Mouse (Mus musculus) CH12.LX (cell line): ENCODE measurements around the gene Ntrk3. TPM values are rescaled to one million over a fixed set of nuclear protein-coding genes. Genes with fewer than 3 reads are reported as not detected.

ENCODE experiments used
- DNase-seq: peaks from one replicate; pipeline ENCODE4 v3.0.0-alpha.2; 2013; ENCODE audit errors: extremely low read depth
- H3K27ac ChIP-seq: 2 replicates; pipeline ENCODE4 v1.5.1; 2012; ENCODE audit warnings: low read depth, mild to moderate bottlenecking, control low read depth, moderate library complexity; ENCODE audit not compliant: insufficient read depth
- H3K27me3 ChIP-seq: replicated peaks from 2 replicates; pipeline ENCODE3; 2012; ENCODE audit warnings: inconsistent platforms
- H3K36me3 ChIP-seq, 2 experiments: replicated peaks in 1 of 2; 2 replicates each; pipeline versions ENCODE3 to v1.6.1; 2012; ENCODE audit warnings: inconsistent platforms in 1 of 2, low read length in 1 of 2, mild to moderate bottlenecking in 1 of 2, mixed read lengths in 1 of 2, moderate library complexity in 1 of 2; ENCODE audit not compliant: control insufficient read depth in 1 of 2, insufficient read depth in 1 of 2
- H3K4me1 ChIP-seq, 2 experiments: 2 replicates each; pipeline ENCODE4 v1.6.1; 2012; ENCODE audit warnings: inconsistent platforms in 1 of 2, moderate library complexity in 1 of 2; ENCODE audit not compliant: insufficient read depth in 2 of 2, control insufficient read depth in 1 of 2
- H3K4me2 ChIP-seq: 2 replicates; pipeline ENCODE4 v1.6.1; 2012; ENCODE audit warnings: low read depth, mild to moderate bottlenecking, control low read depth; ENCODE audit not compliant: poor library complexity, insufficient read depth, severe bottlenecking
- H3K4me3 ChIP-seq, 3 experiments: fragments of 150-350 bp in 1 of 3; sonication (generic) in 1 of 3; replicated peaks in 1 of 3; 2 replicates each; pipeline versions ENCODE3 to v1.5.1; 2011 to 2012; ENCODE audit warnings: low read depth in 2 of 3, low read length in 2 of 3, mild to moderate bottlenecking in 2 of 3, moderate library complexity in 2 of 3, control low read depth in 1 of 3, improper control_type of control experiment in 1 of 3, inconsistent platforms in 1 of 3, mixed read lengths in 1 of 3; ENCODE audit not compliant: poor library complexity in 1 of 3
- H3K79me2 ChIP-seq: replicated peaks from 2 replicates; pipeline ENCODE4 v1.6.1; 2012; ENCODE audit warnings: mild to moderate bottlenecking, moderate library complexity; ENCODE audit not compliant: control insufficient read depth, poor library complexity, insufficient read depth, severe bottlenecking; ENCODE audit errors: extremely low read depth
- H3K9ac ChIP-seq: 2 replicates; pipeline ENCODE4 v1.6.1; 2012; ENCODE audit warnings: low read depth, mild to moderate bottlenecking, control low read depth, moderate library complexity; ENCODE audit not compliant: insufficient read depth
- H3K9me3 ChIP-seq: replicated peaks from 2 replicates; pipeline ENCODE3; 2012; ENCODE audit warnings: low read length, inconsistent platforms, mixed read lengths
- CHD2 ChIP-seq: IDR thresholded peaks from 2 replicates; pipeline ENCODE4 v1.6.1; 2011; ENCODE audit warnings: low read length, improper control_type of control experiment
- CTCF ChIP-seq, 2 experiments: IDR thresholded peaks in 1 of 2; conservative IDR thresholded peaks in 1 of 2; 2 replicates each; pipeline ENCODE4 v1.5.1; 2011 to 2012; ENCODE audit warnings: low read depth in 2 of 2, low read length in 2 of 2, improper control_type of control experiment in 1 of 2, inconsistent platforms in 1 of 2, mild to moderate bottlenecking in 1 of 2, moderate library complexity in 1 of 2
- ELF1 ChIP-seq: IDR thresholded peaks from 2 replicates; pipeline ENCODE4 v1.6.1; 2014; ENCODE audit warnings: low read depth, mild to moderate bottlenecking, inconsistent platforms, low read length, improper control_type of control experiment
- EP300 ChIP-seq: IDR thresholded peaks from 2 replicates; pipeline ENCODE4 v1.6.1; 2011; ENCODE audit warnings: low read length, improper control_type of control experiment
- ETS1 ChIP-seq: conservative IDR thresholded peaks from 2 replicates; pipeline ENCODE4 v1.6.1; 2012; ENCODE audit warnings: low read depth, mild to moderate bottlenecking, inconsistent platforms, low read length, improper control_type of control experiment, moderate library complexity
- HCFC1 ChIP-seq: IDR thresholded peaks from 2 replicates; pipeline ENCODE4 v1.6.1; 2012; ENCODE audit warnings: low read depth, mild to moderate bottlenecking, inconsistent platforms, low read length, improper control_type of control experiment
- JUND ChIP-seq: conservative IDR thresholded peaks from 2 replicates; pipeline ENCODE4 v1.6.1; 2011; ENCODE audit warnings: low read depth, low read length, improper control_type of control experiment
- MAFK ChIP-seq: IDR thresholded peaks from 2 replicates; pipeline ENCODE4 v1.6.1; 2011; ENCODE audit warnings: low read length, improper control_type of control experiment; ENCODE audit not compliant: insufficient replicate concordance
- MEF2A ChIP-seq: IDR thresholded peaks from 2 replicates; pipeline ENCODE4 v1.6.1; 2014; ENCODE audit warnings: low read depth, mild to moderate bottlenecking, inconsistent platforms, low read length, improper control_type of control experiment, borderline replicate concordance
- MXI1 ChIP-seq: IDR thresholded peaks from 2 replicates; pipeline ENCODE4 v1.6.1; 2011; ENCODE audit warnings: mild to moderate bottlenecking, low read depth, low read length, improper control_type of control experiment
- MYC ChIP-seq: IDR thresholded peaks from 2 replicates; pipeline ENCODE4 v1.6.1; 2011; ENCODE audit warnings: low read depth, mild to moderate bottlenecking, improper control_type of control experiment, low read length
- PAX5 ChIP-seq: IDR thresholded peaks from 2 replicates; pipeline ENCODE4 v1.6.1; 2012; ENCODE audit warnings: low read length, inconsistent platforms, mixed read lengths
- POLR2A ChIP-seq: IDR thresholded peaks from 2 replicates; pipeline ENCODE4 v1.6.1; 2011; ENCODE audit warnings: low read depth, mild to moderate bottlenecking, improper control_type of control experiment, low read length
- POLR2AphosphoS2 ChIP-seq: IDR thresholded peaks from 2 replicates; pipeline ENCODE4 v1.6.1; 2011; ENCODE audit warnings: low read depth, low read length, improper control_type of control experiment
- RCOR1 ChIP-seq: conservative IDR thresholded peaks from 2 replicates; pipeline ENCODE4 v1.6.1; 2012; ENCODE audit warnings: low read depth, mild to moderate bottlenecking, inconsistent platforms, low read length, improper control_type of control experiment
- SMC3 ChIP-seq: IDR thresholded peaks from 2 replicates; pipeline ENCODE4 v1.6.1; 2011; ENCODE audit warnings: low read depth, low read length, improper control_type of control experiment
- USF1 ChIP-seq: IDR thresholded peaks from 2 replicates; pipeline ENCODE4 v1.6.1; 2014; ENCODE audit warnings: low read depth, mild to moderate bottlenecking, inconsistent platforms, low read length, improper control_type of control experiment
- ZNF384 ChIP-seq: IDR thresholded peaks from 2 replicates; pipeline ENCODE4 v1.6.1; 2012; ENCODE audit warnings: low read depth, low read length, improper control_type of control experiment, inconsistent platforms
- dilution Hi-C: fragments of 300-500 bp; cut with MboI; formaldehyde crosslinking; loops from 2 replicates; pipeline ENCODE4 v1.14.3; 2020; ENCODE audit warnings: low sequenced_read_pairs; ENCODE audit not compliant: extremely low pct_unique_long_range_greater_than_20kb, extremely low pct_ligation_motif_present
- in situ Hi-C: fragments of 300-500 bp; cut with MboI; formaldehyde crosslinking; loops from 3 replicates; pipeline ENCODE4 v1.14.3; 2019; ENCODE audit warnings: low sequenced_read_pairs, low pct_ligation_motif_present, low pct_unique_long_range_greater_than_20kb, mixed read lengths
- polyA plus RNA-seq: library from polyadenylated mRNA; unstranded; fragments of >175 nt; gene quantifications from 2 replicates; pipeline ENCODE4 v1.2.1, GENCODE M21; 2012; ENCODE audit warnings: low read depth; ENCODE audit not compliant: insufficient read length
- total RNA-seq, 2 experiments: library from RNA; depleted of rRNA; stranded (reverse); fragments of 300-350 nt in 1 of 2; fragments of >200 nt in 1 of 2; gene quantifications; 2 replicates each; pipeline ENCODE4 v1.2.3; 2012 to 2014

The Ntrk3 gene
- total and polyA plus RNA-seq, 3 experiments: 0.21 TPM; not detected in 2

DNA sequence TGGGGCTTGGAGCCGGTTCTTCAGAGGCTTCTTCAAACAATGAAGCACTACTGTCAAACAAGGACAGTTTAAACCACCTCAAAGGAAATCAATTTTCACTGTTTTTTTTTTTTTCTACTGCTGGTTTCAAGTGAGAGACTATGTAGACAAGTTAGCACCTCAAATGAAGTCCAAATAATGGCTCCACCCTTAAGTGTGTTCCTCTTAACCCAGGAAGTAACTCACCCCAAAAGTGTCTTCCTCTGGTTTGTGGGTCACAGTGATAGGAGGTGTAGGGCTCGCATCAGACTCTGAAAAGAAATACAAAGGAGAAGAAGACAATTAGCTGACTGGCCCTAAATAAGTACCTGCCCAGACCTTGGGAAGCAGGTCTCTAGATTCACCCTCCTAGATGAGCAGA, 286.1 kb downstream of the Ntrk3 start:
- dilution Hi-C loops: no loop called here
- H3K4me1 ChIP-seq: no peaks in the 10 kb centered on the region
- no peak overlapping the region for H3K4me2 ChIP-seq
- no peak overlapping the region for H3K9ac ChIP-seq
- no peak for TF ChIP-seq USF1
- peaks cover 28% of the 10 kb centered on the region for H3K9me3 ChIP-seq
- DNase-seq: no peak
- H3K79me2 ChIP-seq: no peaks in the 10 kb centered on the region
- no peaks in the 10 kb centered on the region for H3K27me3 ChIP-seq
- in situ Hi-C loops: no loop called here
- no peak overlapping the region for H3K27ac ChIP-seq
- no peaks in the 10 kb centered on the region for H3K36me3 ChIP-seq
- H3K4me3 ChIP-seq: no peak overlapping the region

DNA sequence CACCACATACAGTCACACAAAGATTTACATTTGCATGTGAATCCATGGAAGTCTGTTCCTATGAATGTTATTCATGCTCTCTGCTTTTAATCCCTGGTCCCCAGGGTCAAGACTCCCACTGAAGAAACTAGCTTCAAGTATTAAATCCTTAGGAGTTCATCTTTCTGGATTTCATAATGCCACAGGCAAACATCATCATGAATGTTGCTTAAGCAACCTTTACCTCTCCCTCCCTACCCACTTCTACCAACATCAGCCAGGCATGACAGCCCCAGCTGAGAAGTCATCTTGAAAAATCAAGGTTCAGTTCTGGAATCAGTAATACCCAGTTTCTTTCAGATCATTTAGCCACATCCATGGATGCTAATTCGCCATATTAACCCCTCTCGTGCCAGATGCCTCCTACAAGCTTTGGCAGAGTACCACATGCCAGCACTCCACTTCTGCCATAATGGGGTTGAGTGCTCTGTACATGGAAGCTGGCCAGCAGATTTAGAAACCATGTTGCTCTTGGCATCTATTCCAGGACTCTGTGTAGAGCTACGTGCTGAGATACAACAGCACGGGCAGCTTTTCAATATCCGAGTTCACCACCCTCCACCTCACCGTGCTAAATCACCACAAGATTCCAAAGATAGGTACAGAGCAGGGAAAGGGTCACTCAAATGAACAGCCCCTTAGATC, 287.8 kb downstream of the Ntrk3 start:
- Histone ChIP-seq H3K36me3 (no peaks in the 10 kb centered on the region), H3K9ac (no peak overlapping the region), H3K4me3 (no peak overlapping the region), H3K79me2 (no peaks in the 10 kb centered on the region), H3K9me3 (peaks cover 26% of the 10 kb centered on the region), H3K4me1 (no peaks in the 10 kb centered on the region), H3K27me3 (no peaks in the 10 kb centered on the region), H3K27ac (no peak overlapping the region), H3K4me2 (no peak overlapping the region)
- dilution Hi-C loops: no loop called here
- TF ChIP-seq POLR2AphosphoS2: no peak
- TF ChIP-seq SMC3: no peak
- TF ChIP-seq JUND: no peak
- no peak for TF ChIP-seq CTCF (conservative IDR thresholded peaks at IDR 0.05 in 1 of 2, IDR thresholded peaks at IDR 0.05 in 1 of 2; ENCODE audit: low read depth in 2 of 2, low read length in 2 of 2)
- no peak for TF ChIP-seq EP300
- no peak for TF ChIP-seq ELF1
- TF ChIP-seq ETS1: no peak
- no peak for TF ChIP-seq MAFK
- TF ChIP-seq CHD2: no peak
- TF ChIP-seq RCOR1: no peak
- TF ChIP-seq MEF2A: no peak
- no peak for TF ChIP-seq ZNF384
- no peak for TF ChIP-seq POLR2A
- no peak for TF ChIP-seq MXI1
- TF ChIP-seq MYC: no peak
- TF ChIP-seq HCFC1: no peak
- TF ChIP-seq PAX5: no peak
- in situ Hi-C loops: no loop called here
- no peak for DNase-seq
